Mouse (Mus musculus): ENCODE measurements at regions not wholly inside any gene's neighbourhood (a gene's known extent, or its start where the extent isn't known, plus 50 kb on each side); places are given as distances from the start of the nearest gene placed in this dataset.

DNA sequence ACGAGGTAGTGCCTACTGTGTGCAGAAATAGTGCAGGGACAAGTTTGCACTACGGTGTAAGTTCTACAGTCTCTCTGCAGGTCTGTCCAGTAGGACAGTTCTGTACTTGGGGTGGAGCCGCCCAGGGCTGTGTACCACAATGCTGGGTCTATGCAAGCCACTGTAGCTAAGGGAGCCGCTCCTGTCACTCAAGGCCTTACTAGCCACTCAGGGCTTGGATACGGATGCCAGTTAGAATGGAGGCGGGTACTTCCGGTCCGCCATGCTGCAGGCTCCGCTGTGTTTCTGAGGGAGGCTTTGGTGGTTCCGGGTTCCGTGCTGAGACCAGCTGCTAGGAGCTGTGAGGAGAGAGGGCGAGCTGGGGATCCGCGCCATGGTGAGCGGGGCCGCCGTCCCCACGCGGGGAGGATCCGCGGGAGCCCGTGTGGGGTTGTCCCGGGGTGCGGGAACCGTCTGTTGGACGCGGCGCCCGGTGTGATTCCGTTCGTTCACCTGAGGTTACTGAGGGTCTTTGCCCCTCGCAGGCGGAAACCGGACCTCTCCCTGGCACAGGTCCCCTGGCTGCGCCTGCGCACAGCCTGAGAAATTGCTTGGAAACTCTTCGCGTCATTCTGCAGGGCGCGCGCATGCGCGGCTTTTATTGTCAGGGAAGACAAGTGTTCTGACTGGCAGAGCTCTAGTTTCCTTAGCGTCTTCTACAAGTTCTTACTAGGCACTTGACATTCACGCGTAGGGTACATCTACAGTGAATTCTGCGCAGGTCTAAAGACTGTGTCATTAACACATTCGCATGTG, 51.0 kb upstream of the Zfp873 start:
- DNase-seq (ENCODE audit: low spot score): peak; percentile 60

Data from embryo, embryonic 10 days (tissue).